Comparison of ENCODE assay signal across 21 mouse cellular contexts in genomic region chr2:35897125-35897524, GRCm38 (mm10).
DNase-seq lines count a peak whose midpoint lies in the region; ATAC-seq and TF ChIP-seq lines count a peak whose summit lies in the region.
"Had no signal": no experiment of that assay in that cellular context is flagged by ENCODE, and none has a peak within 500 bp of the region (broad histone marks: within the 10 kb centered on the region; RNA-seq: fewer than 3 reads in every experiment).

No protein-coding gene starts in this region.

- TF ChIP-seq EP300 in liver, embryonic 14.5 days (IDR thresholded peaks at IDR 0.05; ENCODE audit: low read depth) = no peak

- H3K4me1 ChIP-seq in forebrain, postnatal 0 days (ENCODE audit: insufficient read depth) = no peaks in the 10 kb centered on the region
- no peaks in the 10 kb centered on the region for H3K4me1 ChIP-seq in forebrain, embryonic 15.5 days
- H3K4me1 ChIP-seq in kidney, adult 2 months (ENCODE audit: control insufficient read depth, insufficient read depth, low read length) = no peaks in the 10 kb centered on the region
- 0 out of 4 replicates have a peak, but pooled peaks cover 0 to 3% of the 10 kb centered on the region in 2 experiments for H3K4me1 ChIP-seq in liver, embryonic 14.5 days (replicated peaks; ENCODE audit: control insufficient read depth in 2 of 2, insufficient read depth in 2 of 2, low read length in 1 of 2)
- 0 out of 2 replicates have a peak, but pooled peaks cover 2% of the 10 kb centered on the region for H3K4me1 ChIP-seq in liver, embryonic 11.5 days (replicated peaks; ENCODE audit: control insufficient read depth, insufficient read depth, low read length)
- H3K4me1 ChIP-seq: limb, embryonic 12.5 days; liver, embryonic 13.5 days; midbrain, embryonic 12.5 days had no signal

- H3K4me2 ChIP-seq in forebrain, postnatal 0 days (ENCODE audit: low read depth) = no peak overlapping the region
- no peak overlapping the region for H3K4me2 ChIP-seq in forebrain, embryonic 15.5 days (replicated peaks)
- no peak overlapping the region for H3K4me2 ChIP-seq in liver, embryonic 14.5 days (ENCODE audit: low read depth)
- H3K4me2 ChIP-seq in liver, embryonic 11.5 days = no peak overlapping the region
- H3K4me2 ChIP-seq: heart, embryonic 13.5 days; hindbrain, embryonic 12.5 days; limb, embryonic 12.5 days; liver, embryonic 13.5 days; midbrain, embryonic 12.5 days had no signal

- no peak overlapping the region for H3K4me3 ChIP-seq in forebrain, postnatal 0 days (ENCODE audit: low read depth, low read length)
- H3K4me3 ChIP-seq in forebrain, embryonic 15.5 days = no peak overlapping the region
- H3K4me3 ChIP-seq in kidney, adult 2 months (ENCODE audit: insufficient read depth, low read depth, low read length) = no peak overlapping the region
- H3K4me3 ChIP-seq in liver, embryonic 14.5 days (ENCODE audit: insufficient read depth in 1 of 2, low read depth in 2 of 2, low read length in 2 of 2) = no peak overlapping the region
- no peak overlapping the region for H3K4me3 ChIP-seq in liver, embryonic 11.5 days (ENCODE audit: low read depth, low read length)
- H3K4me3 ChIP-seq: forebrain, embryonic 10.5 days; heart, embryonic 13.5 days; hindbrain, embryonic 12.5 days; limb, embryonic 12.5 days; liver, embryonic 13.5 days; midbrain, embryonic 12.5 days had no signal

- H3K36me3 ChIP-seq in forebrain, postnatal 0 days (ENCODE audit: insufficient read depth) = no peaks in the 10 kb centered on the region
- H3K36me3 ChIP-seq in forebrain, embryonic 15.5 days = no peaks in the 10 kb centered on the region
- no peaks in the 10 kb centered on the region for H3K36me3 ChIP-seq in kidney, adult 2 months (ENCODE audit: control insufficient read depth, insufficient read depth, low read length)
- no peaks in the 10 kb centered on the region for H3K36me3 ChIP-seq in liver, embryonic 14.5 days (replicated peaks; ENCODE audit: control insufficient read depth, insufficient read depth, low read depth)
- no peaks in the 10 kb centered on the region for H3K36me3 ChIP-seq in liver, embryonic 11.5 days (ENCODE audit: control insufficient read depth, insufficient read depth, low read length)
- H3K36me3 ChIP-seq: forebrain, embryonic 10.5 days; heart, embryonic 13.5 days; hindbrain, embryonic 12.5 days; limb, embryonic 12.5 days; liver, embryonic 13.5 days; midbrain, embryonic 12.5 days had no signal

- peak; percentile 38; the same call in 1 of the 2 replicates for TF ChIP-seq CTCF in forebrain, postnatal 0 days (IDR thresholded peaks at IDR 0.05; ENCODE audit: low read depth)
- TF ChIP-seq CTCF in kidney, adult 2 months (conservative IDR thresholded peaks at IDR 0.05; ENCODE audit: insufficient read depth, insufficient read length, low read depth, low read length) = 0 out of 2 replicates have a peak, but pooled peaks have one; percentile 8
- peak; percentile 21; the same call in 1 of the 2 replicates for TF ChIP-seq CTCF in liver, embryonic 14.5 days (IDR thresholded peaks at IDR 0.05; ENCODE audit: low read depth)

- no peak for DNase-seq in forebrain, postnatal 0 days
- no peak for DNase-seq in kidney, adult 2 months
- DNase-seq in kidney, adult 8-10 months = no peak
- no peak for DNase-seq in liver, embryonic 14.5 days (ENCODE audit: low read depth in 3 of 3, low spot score in 3 of 3)
- DNase-seq in liver, embryonic 11.5 days (ENCODE audit: low spot score) = no peak
- DNase-seq in brain, adult 2 months (ENCODE audit: low read depth, low spot score) = peak; percentile 57
- DNase-seq in adrenal gland, postnatal 10 days = no peak
- DNase-seq: adrenal gland, postnatal 25 days; cerebellum, postnatal 10 days; gastrocnemius, postnatal 10 days; kidney, adult 18-20 months; kidney, postnatal 25 days; liver, embryonic 13.5 days; right cerebral cortex, postnatal 25 days; spleen, adult 18-20 months had no signal

- no peaks in the 10 kb centered on the region for H3K27me3 ChIP-seq in forebrain, postnatal 0 days (ENCODE audit: insufficient read depth, low read length)
- no peaks in the 10 kb centered on the region for H3K27me3 ChIP-seq in forebrain, embryonic 15.5 days
- H3K27me3 ChIP-seq in kidney, adult 2 months (replicated peaks; ENCODE audit: control insufficient read depth, insufficient read depth, low read length) = no peaks in the 10 kb centered on the region
- no peaks in the 10 kb centered on the region for H3K27me3 ChIP-seq in liver, embryonic 14.5 days (ENCODE audit: control insufficient read depth, insufficient read depth, low read length)
- H3K27me3 ChIP-seq in liver, embryonic 11.5 days (replicated peaks; ENCODE audit: control insufficient read depth, insufficient read depth, low read length) = no peaks in the 10 kb centered on the region
- H3K27me3 ChIP-seq: heart, embryonic 13.5 days; hindbrain, embryonic 12.5 days; limb, embryonic 12.5 days; liver, embryonic 13.5 days; midbrain, embryonic 12.5 days had no signal

- no peak for ATAC-seq in forebrain, postnatal 0 days
- ATAC-seq in forebrain, embryonic 15.5 days (replicated peaks) = no peak
- ATAC-seq in liver, embryonic 14.5 days (ENCODE audit: insufficient read depth) = no peak
- no peak for ATAC-seq in liver, embryonic 11.5 days (replicated peaks; ENCODE audit: low FRiP score)

- WGBS in forebrain, postnatal 0 days = 80% methylated on average over 2 of the region's 2 CpGs
- 90% methylated on average over 2 of the region's 2 CpGs for WGBS in forebrain, embryonic 15.5 days
- WGBS in kidney, adult 2 months = 90% methylated on average over 2 of the region's 2 CpGs
- WGBS in liver, embryonic 14.5 days (ENCODE audit: insufficient replicate concordance) = 69% methylated on average over 2 of the region's 2 CpGs
- 70% methylated on average over 2 of the region's 2 CpGs for WGBS in liver, embryonic 11.5 days

- no peak for TF ChIP-seq POLR2A in kidney, adult 2 months (IDR thresholded peaks at IDR 0.05; ENCODE audit: low read depth, low read length)

- H3K9ac ChIP-seq in forebrain, postnatal 0 days = no peak overlapping the region
- no peak overlapping the region for H3K9ac ChIP-seq in forebrain, embryonic 15.5 days (replicated peaks)
- H3K9ac ChIP-seq in liver, embryonic 14.5 days (replicated peaks) = no peak overlapping the region
- H3K9ac ChIP-seq in liver, embryonic 11.5 days (ENCODE audit: low read depth, low read length) = no peak overlapping the region
- H3K9ac ChIP-seq: heart, embryonic 13.5 days; hindbrain, embryonic 12.5 days; limb, embryonic 12.5 days; liver, embryonic 13.5 days; midbrain, embryonic 12.5 days had no signal

- no peak overlapping the region for H3K27ac ChIP-seq in forebrain, postnatal 0 days (ENCODE audit: low read depth, low read length)
- H3K27ac ChIP-seq in forebrain, embryonic 15.5 days (replicated peaks) = no peak overlapping the region
- no peak overlapping the region for H3K27ac ChIP-seq in kidney, adult 2 months (ENCODE audit: insufficient read depth, low read depth, low read length)
- H3K27ac ChIP-seq in liver, embryonic 14.5 days = no peak overlapping the region
- H3K27ac ChIP-seq in liver, embryonic 11.5 days (ENCODE audit: low read depth, low read length) = no peak overlapping the region
- H3K27ac ChIP-seq: forebrain, embryonic 10.5 days; heart, embryonic 13.5 days; hindbrain, embryonic 12.5 days; limb, embryonic 12.5 days; liver, embryonic 13.5 days; midbrain, embryonic 12.5 days had no signal

- no peaks in the 10 kb centered on the region for H3K9me3 ChIP-seq in forebrain, postnatal 0 days (ENCODE audit: low read length)
- H3K9me3 ChIP-seq in forebrain, embryonic 15.5 days = no peaks in the 10 kb centered on the region
- H3K9me3 ChIP-seq in liver, embryonic 14.5 days (ENCODE audit: control insufficient read depth, low read length) = no peaks in the 10 kb centered on the region
- H3K9me3 ChIP-seq in liver, embryonic 11.5 days (ENCODE audit: control insufficient read depth, low read length) = no peaks in the 10 kb centered on the region
- H3K9me3 ChIP-seq: forebrain, embryonic 10.5 days; heart, embryonic 13.5 days; hindbrain, embryonic 12.5 days; limb, embryonic 12.5 days; liver, embryonic 13.5 days; midbrain, embryonic 12.5 days had no signal
